Mouse (Mus musculus) lung, postnatal 0 days (tissue): Measurements from ENCODE around the gene Snx1.

Source experiments
- CTCF ChIP-seq: IDR thresholded peaks from 2 replicates; pipeline ENCODE4 v1.5.1; 2016; ENCODE audit warnings: antibody characterized with exemption, mild to moderate bottlenecking
- EP300 ChIP-seq: IDR thresholded peaks from 2 replicates; pipeline ENCODE4 v1.6.1; 2016; ENCODE audit warnings: antibody characterized with exemption, mild to moderate bottlenecking, control low read depth

GRCm38 (mm10) chr9:66078072-66078471 lies 48.3 kb downstream of the Snx1 start:
- no peak for TF ChIP-seq EP300
- no peak for TF ChIP-seq CTCF
